Mouse (Mus musculus) c-Kit-positive CD71-positive TER-119-negative erythroid progenitor cells, embryonic 14.5 days (primary cell): Measurements from ENCODE around the gene Ccdc22.

Source experiments
- DNase-seq: peaks from one replicate; pipeline ENCODE4 v3.0.0-alpha.2; 2013; ENCODE audit warnings: low read depth

Ccdc22 gene

DNA sequence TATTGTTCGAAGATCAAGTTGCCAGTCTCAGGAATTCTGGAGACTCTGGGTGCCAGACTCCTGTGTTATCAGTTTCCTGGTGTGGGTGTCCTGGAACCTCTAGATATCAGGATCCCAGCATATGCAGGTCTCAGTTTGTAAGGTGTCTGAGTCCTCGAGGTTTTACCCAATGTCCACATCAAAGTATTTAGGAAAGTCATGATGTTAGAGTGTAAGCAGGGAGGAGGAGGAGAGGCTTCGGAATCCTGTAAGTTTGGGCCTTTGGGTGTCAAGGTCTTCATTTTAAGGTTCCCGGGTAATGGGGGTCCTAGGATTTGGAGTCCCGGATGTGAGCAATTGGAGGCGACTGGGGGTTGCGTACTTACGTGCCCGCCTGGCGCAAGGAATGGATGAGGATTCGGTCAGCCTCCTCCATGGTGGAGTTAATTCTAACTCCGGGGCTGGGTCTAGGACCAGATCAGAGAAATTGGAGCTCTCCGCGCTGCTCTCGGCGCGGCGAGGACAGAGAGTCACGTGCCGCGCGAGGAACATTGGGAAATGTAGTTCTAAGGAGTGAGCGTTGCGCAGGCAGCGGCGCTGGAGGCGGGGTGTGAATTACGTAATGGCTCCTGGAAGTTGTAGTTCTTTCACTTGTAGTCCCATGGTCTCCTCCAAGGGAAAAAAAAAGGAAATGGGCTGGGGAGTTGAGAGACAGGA is at the start of gene Ccdc22:
Ccdc22 (minus strand) TSS at position 639 of the 696 bp plus-strand sequence.
- peak; percentile 65 for DNase-seq

GRCm38 (mm10) chrX:7648671-7649304 is 43.5 kb upstream of the Ccdc22 start:
- peak; percentile 76 for DNase-seq

- peak; percentile 75 for DNase-seq
These were observed 40.0 kb upstream of the Ccdc22 start for GRCm38 (mm10) chrX:7645349-7645748.

DNA sequence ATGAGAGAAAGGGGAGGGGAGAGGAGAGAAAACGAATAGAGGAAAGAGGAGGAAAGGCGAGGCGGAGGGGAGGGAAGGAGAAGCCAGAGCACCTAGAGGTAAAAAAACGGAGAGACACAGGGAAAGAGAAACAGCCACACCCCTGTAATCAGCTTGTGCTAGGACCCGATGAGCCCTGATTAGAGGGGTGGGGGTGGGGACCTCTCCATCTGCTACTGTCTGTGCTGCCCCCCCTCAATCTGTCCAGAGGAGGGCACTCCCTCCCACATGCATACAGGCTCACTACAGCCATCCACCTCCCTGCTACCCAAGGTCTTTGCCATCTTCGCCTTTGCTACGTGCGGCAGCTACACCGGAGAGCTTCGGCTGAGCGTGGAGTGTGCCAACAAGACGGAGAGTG is 35.5 kb upstream of the Ccdc22 start:
- no peak for DNase-seq

- DNase-seq, result no peak
These were observed 34.4 kb upstream of the Ccdc22 start for GRCm38 (mm10) chrX:7639536-7640325.

- DNase-seq, result peak; percentile 69
These were observed 33.2 kb upstream of the Ccdc22 start, which contains the start of gene Syp for GRCm38 (mm10) chrX:7638401-7639091. Gene Syp (plus strand): TSS chrX:7638471.

- DNase-seq, result no peak
These were observed 29.8 kb upstream of the Ccdc22 start for GRCm38 (mm10) chrX:7635101-7635500.

GRCm38 (mm10) chrX:7632560-7632959 is 27.2 kb upstream of the Ccdc22 start:
- no peak for DNase-seq

- no peak for DNase-seq
These were observed 12.7 kb upstream of the Ccdc22 start for GRCm38 (mm10) chrX:7617889-7618551.

DNA sequence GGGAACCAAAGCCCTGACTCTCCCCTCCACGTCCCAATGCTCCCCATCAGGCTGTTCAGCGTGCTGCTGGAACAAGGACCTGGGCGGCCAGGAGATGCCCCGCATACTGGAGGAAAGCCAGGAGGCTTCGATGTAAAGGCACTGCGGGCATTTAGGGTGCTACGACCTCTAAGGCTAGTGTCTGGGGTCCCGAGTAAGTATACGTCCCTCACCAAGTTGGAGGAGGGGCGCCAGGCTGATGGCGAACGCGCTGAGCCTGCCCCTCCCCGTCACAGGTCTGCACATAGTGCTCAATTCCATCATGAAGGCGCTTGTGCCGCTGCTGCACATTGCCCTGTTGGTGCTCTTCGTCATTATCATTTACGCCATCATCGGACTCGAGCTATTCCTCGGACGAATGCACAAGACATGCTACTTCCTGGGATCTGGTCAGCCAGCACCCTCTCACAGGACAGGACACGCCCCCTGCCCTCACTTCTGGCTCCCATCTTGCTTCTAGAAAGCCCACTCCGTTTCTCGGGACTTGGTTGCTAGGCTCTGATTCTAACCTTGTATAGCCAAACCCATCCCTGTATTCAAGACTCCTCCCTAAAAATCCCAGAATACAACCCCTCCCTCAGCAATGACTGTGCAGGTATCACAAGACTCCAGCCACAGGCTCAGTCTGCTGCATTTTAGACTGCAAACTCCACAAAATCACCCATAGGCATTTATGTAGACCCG is 5.4 kb upstream of the Ccdc22 start:
- DNase-seq, result no peak

- no peak for DNase-seq
These were observed 4.7 kb upstream of the Ccdc22 start for GRCm38 (mm10) chrX:7610035-7610434.

DNA sequence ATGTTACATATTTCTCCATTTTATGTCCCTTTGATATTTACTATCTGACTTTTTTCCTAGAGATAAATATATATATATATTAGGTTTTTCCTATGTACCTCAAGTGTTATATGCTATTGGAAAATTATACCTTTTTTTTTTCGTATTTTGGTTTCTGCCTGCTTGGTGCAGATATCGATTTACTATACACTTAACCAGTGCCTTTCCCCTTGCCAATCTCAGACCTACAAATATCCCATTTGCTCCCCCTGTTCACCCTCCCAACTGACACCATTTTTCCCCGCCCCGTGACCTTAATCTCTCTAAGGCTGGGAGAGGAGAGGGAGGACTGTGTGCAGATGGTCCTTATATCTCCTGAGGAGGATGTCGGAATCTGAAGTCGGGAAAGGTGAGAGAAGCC is 1.5 kb upstream of the Ccdc22 start, which contains the start of gene Cacna1f:
Cacna1f (plus strand) TSS at position 301 of the 400 bp plus-strand sequence.
- no peak for DNase-seq

DNA sequence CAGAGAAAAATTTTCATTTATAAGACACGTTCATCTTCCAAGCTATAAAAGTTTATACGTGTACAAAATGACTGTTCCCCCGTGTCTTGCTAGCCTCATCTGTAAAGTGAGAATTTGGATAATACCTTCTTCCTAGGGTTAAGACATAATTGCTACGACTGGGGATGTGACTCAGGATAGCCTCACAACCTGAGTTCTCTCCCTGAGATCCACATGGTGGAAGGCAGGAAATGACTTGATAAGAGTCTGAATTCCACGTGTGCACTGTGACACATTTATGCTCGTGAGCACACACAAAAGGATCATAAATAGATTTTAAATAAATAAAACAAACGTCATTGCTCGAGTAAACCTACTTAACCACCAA is 241 bp upstream of the Ccdc22 start:
- DNase-seq, result no peak

DNA sequence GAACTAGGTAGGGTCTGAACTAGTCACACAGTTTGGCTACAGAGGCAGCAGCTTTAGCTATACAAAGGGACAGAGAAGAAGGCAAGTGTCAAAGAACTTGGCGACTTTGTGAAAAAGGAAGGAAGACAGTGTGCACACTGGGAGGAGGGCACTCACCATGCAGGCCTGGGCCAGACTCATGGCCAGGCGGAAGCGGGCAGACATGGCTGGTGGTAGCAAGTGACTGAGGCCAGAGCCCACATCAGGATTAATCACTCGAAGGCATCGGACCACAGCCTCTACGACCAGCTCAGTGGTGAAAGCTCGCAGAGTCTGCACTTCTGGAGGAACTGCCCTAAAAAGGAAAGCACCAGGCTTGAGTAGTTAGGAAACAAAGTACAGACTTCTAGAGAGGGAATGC is 1.3 kb downstream of the Ccdc22 start:
- DNase-seq, result no peak

GRCm38 (mm10) chrX:7595371-7595770 is 9.9 kb downstream of the Ccdc22 start:
- DNase-seq, result no peak

- DNase-seq, result no peak
These were observed 19.0 kb downstream of the Ccdc22 start for GRCm38 (mm10) chrX:7586356-7586755.

- DNase-seq, result no peak
These were observed 21.4 kb downstream of the Ccdc22 start for GRCm38 (mm10) chrX:7583881-7584280.

- DNase-seq, result no peak
These were observed 24.2 kb downstream of the Ccdc22 start for GRCm38 (mm10) chrX:7581151-7581550.

DNA sequence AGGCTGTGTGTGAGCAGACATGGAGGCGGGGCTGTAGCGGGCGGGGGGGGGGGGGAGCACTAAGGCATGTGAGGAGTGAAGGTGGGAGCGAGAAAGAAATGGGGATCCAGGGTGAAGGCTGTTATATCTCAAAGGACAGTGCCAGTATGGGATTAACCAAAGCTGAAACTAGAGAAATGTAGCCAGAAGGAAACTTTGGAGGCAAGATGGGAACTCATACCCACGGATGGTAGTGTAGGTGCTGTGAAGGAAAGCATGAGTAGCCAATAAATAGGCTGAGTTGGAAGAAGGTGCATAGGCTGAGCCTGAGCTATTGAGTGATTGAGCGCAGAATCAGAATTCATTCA is 30.5 kb downstream of the Ccdc22 start:
- DNase-seq, result no peak

DNA sequence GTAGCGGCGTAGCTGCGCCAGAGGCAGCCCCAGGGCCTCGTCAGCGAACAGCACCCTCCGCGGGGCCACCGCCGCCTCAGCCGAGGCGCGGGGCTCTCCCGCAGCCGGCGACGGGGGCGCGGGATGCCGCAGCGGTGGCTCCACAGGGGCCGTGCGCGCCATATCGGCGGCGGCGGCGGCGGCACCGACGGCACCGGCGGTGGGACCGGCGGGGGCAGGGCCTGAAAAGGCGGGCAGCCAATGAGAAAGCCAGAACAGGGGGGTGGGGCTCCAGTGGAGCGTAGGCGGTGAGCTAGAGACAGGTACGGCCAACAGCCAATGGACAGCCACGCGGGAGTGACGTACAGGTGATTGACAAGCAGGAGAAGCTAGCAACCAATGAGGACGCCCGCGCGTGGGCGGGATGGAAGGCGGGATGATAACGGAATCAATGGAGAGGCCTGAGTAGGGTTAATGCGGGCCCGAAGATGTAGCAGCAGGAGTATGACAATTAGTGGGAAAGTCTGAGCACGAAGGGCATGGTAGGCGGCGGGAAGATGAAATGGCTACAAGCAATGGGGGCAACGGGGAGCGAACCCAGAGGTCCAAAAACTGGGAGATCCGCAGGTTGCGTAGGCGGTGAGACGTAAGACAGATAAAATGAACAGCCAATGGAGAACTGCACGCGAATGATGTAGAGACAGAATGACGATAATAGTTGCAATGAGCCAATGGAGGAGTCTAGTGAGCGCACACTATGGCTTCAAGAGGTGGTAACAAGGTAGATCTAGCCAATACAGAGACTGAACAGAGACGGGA is 31.0 kb downstream of the Ccdc22 start, which contains the start of gene Ppp1r3f:
Ppp1r3f (minus strand) TSS at position 197 of the 798 bp plus-strand sequence.
- DNase-seq, result peak; percentile 89
